Mouse (Mus musculus): Measurements from ENCODE around the gene Serac1.

DNA sequence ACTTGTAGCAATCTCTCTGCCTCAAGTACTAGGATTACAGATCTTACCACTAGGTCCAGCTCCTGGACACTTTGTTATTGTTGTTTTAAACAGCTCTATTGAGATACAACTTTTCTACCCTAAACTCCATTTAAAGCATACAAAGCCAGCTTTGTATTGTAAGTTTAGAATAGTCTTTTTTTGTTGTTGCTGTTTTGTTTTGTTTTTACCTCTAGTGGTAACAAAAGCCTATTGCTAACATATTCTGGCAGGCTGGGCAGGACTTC, 81.4 kb downstream of the Serac1 start:
- no peak for TF ChIP-seq CTCF (IDR thresholded peaks at IDR 0.05; ENCODE audit: low read depth, low read length)
- TF ChIP-seq POLR2AphosphoS5 (IDR thresholded peaks at IDR 0.05; ENCODE audit: insufficient replicate concordance, low read depth, low read length) = no peak
- no peak for TF ChIP-seq GATA1 (IDR thresholded peaks at IDR 0.05; ENCODE audit: borderline replicate concordance, low read length)
- no peak for TF ChIP-seq TAL1 (conservative IDR thresholded peaks at IDR 0.05; ENCODE audit: low read depth, low read length)
- TF ChIP-seq GATA2 (IDR thresholded peaks at IDR 0.05; ENCODE audit: borderline replicate concordance, low read depth, low read length) = no peak
